Mouse (Mus musculus) T-helper 2 cell (primary cell): ENCODE results near the gene Ccnyl1.

Experiments used
- in situ Hi-C: fragments of 300-600 bp; cut with MboI, MseI; formaldehyde crosslinking; loops from one replicate; pipeline ENCODE4 v1.15.1; 2025; ENCODE audit warnings: high pct_unique_total_duplicates

The Ccnyl1 gene

DNA sequence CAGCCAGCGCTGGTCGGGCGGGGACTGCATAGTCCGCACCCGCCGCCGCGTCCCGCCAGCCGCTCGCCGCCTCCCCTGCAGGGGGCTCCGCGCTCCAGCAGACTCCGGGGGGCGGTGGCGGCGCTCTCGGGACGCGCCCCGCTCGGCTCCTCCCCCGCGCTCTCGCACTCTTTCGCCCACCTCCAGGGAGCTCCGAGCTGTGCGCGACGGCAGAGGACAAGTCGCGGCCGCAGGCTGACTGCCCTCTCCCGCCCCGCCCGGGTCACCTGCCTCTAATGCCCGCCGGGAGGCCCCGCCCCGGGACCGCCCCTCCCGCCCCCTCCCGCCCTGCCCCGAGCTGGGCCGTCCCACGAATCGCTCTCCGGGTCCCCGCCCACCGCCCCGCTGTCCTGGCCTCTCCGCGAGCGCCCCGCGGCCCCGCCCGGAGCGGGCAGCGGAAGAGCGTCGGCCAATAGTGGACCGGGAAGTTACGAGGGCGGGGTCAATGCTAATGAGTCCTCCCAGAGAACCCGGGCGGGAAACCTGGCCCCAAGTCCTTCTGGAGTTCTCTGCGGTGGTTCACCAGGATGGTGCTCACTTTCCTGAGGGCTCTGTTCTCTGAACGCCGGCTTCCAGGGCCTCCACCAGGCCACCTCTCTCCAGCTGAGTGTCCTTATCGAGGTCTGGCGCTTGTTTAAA is 47.4 kb downstream of the Ccnyl1 start, which contains the start of gene Fzd5:
Gene Fzd5, minus strand, starts transcription at position 250 of the 678 bp plus-strand sequence.
- in situ Hi-C loops = no loop called here

DNA sequence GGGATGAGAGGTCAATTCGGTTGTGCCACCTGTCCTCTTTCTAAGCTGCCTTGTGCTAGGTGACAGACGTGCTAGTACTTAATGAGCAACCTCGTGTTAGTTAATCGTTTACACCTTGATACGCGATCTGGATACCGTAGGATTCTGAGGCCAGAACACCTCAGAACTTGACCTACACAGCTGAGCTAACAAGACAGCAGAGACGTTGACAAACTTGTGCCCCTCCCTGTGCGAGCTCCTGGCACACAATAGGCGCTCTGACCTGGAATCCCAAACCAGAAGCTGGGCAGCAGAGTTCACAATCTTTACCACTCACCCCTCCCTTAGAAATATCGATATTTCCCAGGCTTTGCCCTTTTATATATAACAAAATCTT is 47.9 kb downstream of the Ccnyl1 start:
- in situ Hi-C loops = no loop called here

- in situ Hi-C loops = no loop called here
Observed at GRCm38 (mm10) chr1:64738661-64739082, 48.4 kb downstream of the Ccnyl1 start.

GRCm38 (mm10) chr1:64742741-64743408 is 52.6 kb downstream of the Ccnyl1 start:
- in situ Hi-C loops = loop anchor here (10.0 kb wide), 1 partner anchor 262 kb away; no protein-coding TSS in a partner anchor

DNA sequence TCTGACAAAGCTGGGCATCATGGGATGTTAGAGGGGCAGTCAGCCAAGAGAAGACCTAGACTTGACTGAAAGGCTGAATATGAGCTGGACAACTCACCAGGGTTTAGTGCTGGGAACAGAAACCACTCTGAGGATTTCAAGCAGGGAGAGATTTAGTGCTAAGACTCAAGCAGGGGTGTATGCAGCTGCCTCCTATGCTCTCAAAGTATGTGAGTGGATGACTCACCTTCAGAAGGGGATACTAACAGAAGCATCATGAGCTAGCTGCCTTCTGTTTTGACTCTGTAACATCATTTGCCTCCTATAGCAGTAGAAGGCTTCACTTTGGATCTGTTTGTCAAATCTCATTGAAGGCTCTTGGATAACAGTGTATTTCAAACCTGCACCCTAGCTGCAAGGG is 54.4 kb downstream of the Ccnyl1 start:
- in situ Hi-C loops = loop anchor here (10.0 kb wide), 1 partner anchor 260 kb away; no protein-coding TSS in a partner anchor

- in situ Hi-C loops = no loop called here
Observed at GRCm38 (mm10) chr1:64753109-64753508, 62.9 kb downstream of the Ccnyl1 start.

DNA sequence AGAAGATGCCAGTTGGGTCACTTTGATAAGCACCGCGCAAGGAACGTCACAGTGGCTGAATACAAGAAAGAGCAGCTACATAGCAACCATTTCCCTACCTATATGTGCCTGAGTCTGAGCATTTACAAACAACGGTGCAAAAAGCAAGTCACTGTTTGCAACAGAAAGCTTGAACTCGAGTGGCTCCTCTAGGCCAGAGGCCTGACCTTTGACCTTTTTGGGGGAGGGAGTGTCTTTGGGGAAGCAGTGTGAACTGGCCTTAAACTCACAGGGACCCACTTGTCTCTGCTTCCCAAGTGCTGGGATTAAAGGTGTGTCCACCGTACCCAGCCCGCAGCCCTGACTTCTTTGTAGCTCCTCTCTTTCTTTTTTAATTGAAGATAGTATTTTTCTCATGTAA is 63.4 kb downstream of the Ccnyl1 start:
- in situ Hi-C loops = no loop called here

DNA sequence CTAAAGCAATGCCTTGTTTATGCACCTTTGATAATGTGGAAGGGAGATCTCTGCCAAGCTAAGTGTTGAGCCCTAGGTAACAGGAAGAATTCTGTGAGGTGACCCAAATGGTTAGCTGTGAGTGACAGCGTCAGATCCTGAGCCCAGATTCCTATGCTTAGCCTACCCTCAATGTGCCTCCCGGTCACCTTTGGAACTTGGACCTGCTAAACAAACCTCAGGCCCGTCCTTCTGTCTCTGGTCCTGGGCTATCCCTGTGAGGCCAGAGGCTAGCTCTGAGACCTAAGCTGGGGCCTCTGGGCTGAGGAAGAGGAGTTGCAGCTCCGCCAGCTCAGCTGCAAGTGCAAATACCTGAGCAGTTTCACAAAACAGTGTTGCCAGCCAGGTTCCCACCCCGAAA is 64.4 kb downstream of the Ccnyl1 start:
- in situ Hi-C loops = no loop called here

DNA sequence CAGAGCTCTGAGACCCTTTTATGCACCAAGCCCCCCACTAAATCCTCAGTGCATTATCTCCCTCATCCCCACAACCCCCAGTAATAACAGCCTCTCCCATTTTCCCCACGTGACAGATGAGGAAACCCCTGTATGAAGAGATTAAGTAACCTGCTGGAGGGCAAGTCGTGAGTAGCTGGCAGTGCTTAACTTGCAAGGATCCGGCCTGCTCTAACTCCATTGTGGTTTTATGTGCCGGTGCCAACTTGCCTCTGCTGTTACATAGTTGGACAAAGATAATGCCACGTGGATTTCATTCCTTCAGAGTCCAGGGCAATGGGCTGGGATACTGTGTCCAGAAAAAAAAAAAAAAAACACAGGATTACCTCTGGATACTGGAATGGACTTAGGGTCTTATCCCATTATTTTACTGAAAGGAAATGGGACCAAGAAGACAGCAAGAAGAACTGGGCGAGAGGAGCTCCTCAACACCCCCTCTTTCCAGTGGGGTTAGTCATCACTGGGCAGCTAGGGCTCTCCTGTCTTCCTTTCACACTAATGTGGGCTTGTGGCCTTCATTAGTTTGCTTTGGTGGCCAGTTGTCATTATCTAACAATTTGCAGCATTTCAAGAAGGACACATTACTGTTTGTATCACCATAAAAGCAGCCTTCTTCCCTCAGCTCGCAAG is 65.8 kb downstream of the Ccnyl1 start:
- in situ Hi-C loops = no loop called here

- in situ Hi-C loops = no loop called here
Observed at GRCm38 (mm10) chr1:64756640-64757030, 66.4 kb downstream of the Ccnyl1 start.

DNA sequence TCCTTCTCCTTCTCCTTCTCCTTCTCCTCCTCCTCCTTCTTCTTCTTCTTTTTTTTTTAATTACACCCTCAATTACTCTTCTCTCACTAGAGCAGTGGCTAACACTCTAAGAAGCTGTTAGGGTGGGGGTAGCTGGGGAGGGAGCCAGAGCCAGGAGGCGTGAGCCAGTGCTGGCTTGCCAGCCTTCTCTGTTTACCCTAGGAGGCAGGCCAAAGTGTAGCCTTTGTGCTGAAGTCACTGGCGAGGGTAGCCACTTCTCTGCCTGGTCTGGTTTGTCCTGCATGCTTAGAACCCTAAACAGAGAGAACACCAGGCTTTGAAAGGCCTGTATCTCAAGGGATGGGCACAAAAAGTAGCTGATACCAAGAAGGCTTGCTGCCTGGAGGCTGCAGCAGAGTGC is 67.0 kb downstream of the Ccnyl1 start:
- in situ Hi-C loops = no loop called here

DNA sequence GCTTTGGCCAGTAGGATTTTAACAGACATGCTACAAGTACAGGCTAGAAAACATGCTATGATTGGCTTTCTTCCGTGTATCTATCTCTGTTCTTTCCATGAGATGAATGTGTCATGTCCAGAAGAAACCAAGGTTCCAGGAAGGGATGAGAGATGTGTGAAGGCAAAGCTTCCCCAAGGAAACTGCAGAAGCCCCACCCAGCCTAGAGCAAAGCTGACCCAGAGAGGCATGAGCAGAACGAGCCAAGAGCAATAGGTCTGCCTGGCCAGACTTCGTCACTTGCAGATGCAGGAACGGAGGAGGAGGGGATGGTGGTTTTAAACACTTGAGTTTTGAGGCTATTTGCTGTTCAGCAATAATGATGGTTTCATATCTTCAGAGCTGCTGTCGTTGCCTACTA is 67.5 kb downstream of the Ccnyl1 start:
- in situ Hi-C loops = no loop called here

DNA sequence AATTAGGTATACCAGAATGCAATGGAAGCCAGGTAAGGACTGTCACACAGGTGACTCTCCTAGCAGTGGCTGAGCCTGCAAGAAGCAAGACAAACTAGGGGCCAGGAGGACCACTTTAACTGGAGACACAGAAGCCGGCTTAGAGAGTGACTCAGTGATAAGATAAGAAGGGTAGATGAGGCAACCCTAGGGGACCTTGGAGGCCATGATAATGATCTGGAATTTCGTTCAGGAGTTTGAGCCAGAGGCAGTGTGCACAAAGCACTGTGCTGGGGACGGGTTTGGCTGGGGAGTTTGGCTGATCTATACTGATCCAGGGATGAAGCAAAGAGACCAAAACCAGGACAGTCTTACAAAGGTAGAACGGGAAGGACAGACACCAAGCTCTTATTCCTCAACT is 71.4 kb downstream of the Ccnyl1 start:
- in situ Hi-C loops = no loop called here

- in situ Hi-C loops = no loop called here
Observed at GRCm38 (mm10) chr1:64770169-64770568, 79.9 kb downstream of the Ccnyl1 start.

DNA sequence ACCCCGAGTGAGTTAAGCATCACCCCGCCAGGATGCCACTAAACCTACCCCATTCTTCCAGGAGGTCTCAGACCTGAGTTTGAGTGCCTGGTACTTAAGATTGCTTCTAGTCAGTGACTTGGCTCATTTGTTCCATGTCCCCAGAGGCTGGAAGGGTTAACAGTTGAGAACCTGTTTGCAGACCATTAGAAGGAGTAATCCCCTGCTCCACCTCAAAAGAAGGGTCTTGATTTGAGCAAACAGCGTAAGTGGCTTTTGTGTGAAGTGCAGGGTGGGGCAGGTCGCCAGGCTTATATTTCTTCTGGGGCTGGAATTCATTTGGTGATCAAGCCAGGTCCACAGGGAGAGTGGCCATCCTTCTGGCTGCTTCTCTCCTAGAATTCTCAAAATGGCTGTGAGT is 83.0 kb downstream of the Ccnyl1 start:
- in situ Hi-C loops = no loop called here
